Comparison of ENCODE assay signal across 19 mouse cellular contexts in genomic region chr6:91622425-91622824, GRCm38 (mm10).
DNase-seq lines count a peak whose midpoint lies in the region; ATAC-seq and TF ChIP-seq lines count a peak whose summit lies in the region.
"Had no signal": no experiment of that assay in that cellular context is flagged by ENCODE, and none has a peak within 500 bp of the region (broad histone marks: within the 10 kb centered on the region; RNA-seq: fewer than 3 reads in every experiment).

No protein-coding gene starts in this region.

- intact Hi-C loops in gastrocnemius, adult 2 months (cut with DNase I) = no loop called here

- no peak overlapping the region for H3K4me3 ChIP-seq in gastrocnemius, adult 2 months
- no peak overlapping the region for H3K4me3 ChIP-seq in liver, embryonic 13.5 days (replicated peaks)
- H3K4me3 ChIP-seq: embryonic facial prominence, embryonic 12.5 days; forebrain, embryonic 15.5 days; heart, embryonic 13.5 days had no signal

- no peak overlapping the region for H3K9ac ChIP-seq in liver, embryonic 13.5 days
- H3K9ac ChIP-seq: embryonic facial prominence, embryonic 12.5 days; forebrain, embryonic 15.5 days; heart, embryonic 13.5 days had no signal

- ATAC-seq in liver, embryonic 13.5 days (ENCODE audit: low read depth) = peak; percentile 60
- ATAC-seq in megakaryocyte-erythroid progenitor cell, adult 5-6 weeks (replicated peaks; ENCODE audit: low FRiP score, low TSS enrichment, poor library complexity, severe bottlenecking) = peak; percentile 86
- ATAC-seq: forebrain, embryonic 15.5 days; hindbrain, postnatal 0 days; midbrain, embryonic 16.5 days had no signal

- no peak overlapping the region for H3K4me2 ChIP-seq in liver, embryonic 13.5 days
- H3K4me2 ChIP-seq: embryonic facial prominence, embryonic 12.5 days; forebrain, embryonic 15.5 days; heart, embryonic 13.5 days had no signal

- no peak for TF ChIP-seq CTCF in gastrocnemius, adult 2 months (IDR thresholded peaks at IDR 0.05)

- DNase-seq in gastrocnemius, adult 2 months = no peak
- DNase-seq in gastrocnemius, postnatal 4 days (ENCODE audit: low spot score in 2 of 2) = no peak
- peak; percentile 24 for DNase-seq in NIH3T3 (ENCODE audit: low read depth)
- peak; percentile 31 for DNase-seq in liver, embryonic 13.5 days
- DNase-seq in adrenal gland, postnatal 25 days = no peak
- no peak for DNase-seq in adrenal gland, postnatal 14 days
- DNase-seq in adrenal gland, postnatal 10 days = no peak
- DNase-seq: cerebellum, adult 11-12 months; cerebellum, postnatal 36 days; heart, postnatal 4 days; kidney, adult 2 months; kidney, postnatal 4 days; thymus, adult 18-20 months had no signal

- H3K36me3 ChIP-seq in liver, embryonic 13.5 days = no peaks in the 10 kb centered on the region
- H3K36me3 ChIP-seq: embryonic facial prominence, embryonic 12.5 days; forebrain, embryonic 15.5 days; heart, embryonic 13.5 days had no signal

- peaks cover 19% of the 10 kb centered on the region for H3K4me1 ChIP-seq in liver, embryonic 13.5 days (replicated peaks)

- WGBS in liver, embryonic 13.5 days (ENCODE audit: insufficient replicate concordance) = 9% methylated on average over 3 of the region's 3 CpGs

- no peaks in the 10 kb centered on the region for H3K27me3 ChIP-seq in liver, embryonic 13.5 days
- H3K27me3 ChIP-seq: embryonic facial prominence, embryonic 12.5 days; forebrain, embryonic 15.5 days; heart, embryonic 13.5 days had no signal

- H3K9me3 ChIP-seq in liver, embryonic 13.5 days (replicated peaks) = no peaks in the 10 kb centered on the region
- H3K9me3 ChIP-seq: embryonic facial prominence, embryonic 12.5 days; forebrain, embryonic 15.5 days; heart, embryonic 13.5 days had no signal

- peak overlapping the region; percentile 95 for H3K27ac ChIP-seq in gastrocnemius, adult 2 months
- H3K27ac ChIP-seq in liver, embryonic 13.5 days = no peak overlapping the region
- H3K27ac ChIP-seq: embryonic facial prominence, embryonic 12.5 days; forebrain, embryonic 15.5 days; heart, embryonic 13.5 days; hindbrain, postnatal 0 days had no signal

Comparison
In these comparisons a context has a peak if more than half of its experiments do, and no peak if none do; other contexts are left out.
1. DNase-seq: peak in NIH3T3 (single experiment) and liver, embryonic 13.5 days (single experiment); none in gastrocnemius, adult 2 months (single experiment), gastrocnemius, postnatal 4 days (0 of 2), adrenal gland, postnatal 25 days (single experiment), adrenal gland, postnatal 14 days (single experiment) and adrenal gland, postnatal 10 days (single experiment).